Mouse (Mus musculus) midbrain, embryonic 10.5 days (tissue): Measurements from ENCODE around the gene Adk. TPM values are rescaled to one million over a fixed set of nuclear protein-coding genes. Genes with fewer than 3 reads are reported as not detected.
A peak's percentile ranks its signal among the peaks of the same experiment; 100 is the strongest.

ENCODE experiments used
- DNase-seq: peaks from one replicate; pipeline ENCODE4 v3.0.0-alpha.2; 2017; ENCODE audit warnings: low spot score
- H3K27ac ChIP-seq: fragments of 300-500 bp; sonication (generic); replicated peaks from 2 replicates; pipeline ENCODE4 v1.5.1; 2016; ENCODE audit warnings: mild to moderate bottlenecking
- H3K27me3 ChIP-seq: fragments of 300-500 bp; sonication (generic); 2 replicates; pipeline ENCODE4 v1.6.1; 2016; ENCODE audit warnings: low read depth, mild to moderate bottlenecking; ENCODE audit not compliant: poor library complexity, severe bottlenecking
- H3K36me3 ChIP-seq: fragments of 300-500 bp; sonication (generic); 2 replicates; pipeline ENCODE4 v1.6.1; 2016; ENCODE audit warnings: mild to moderate bottlenecking, moderate library complexity
- H3K4me1 ChIP-seq: fragments of 300-500 bp; sonication (generic); 2 replicates; pipeline ENCODE4 v1.6.1; 2016
- H3K4me3 ChIP-seq: fragments of 300-500 bp; sonication (generic); 2 replicates; pipeline ENCODE4 v1.5.1; 2016; ENCODE audit warnings: mild to moderate bottlenecking, moderate library complexity
- H3K9me3 ChIP-seq: fragments of 300-500 bp; sonication (generic); replicated peaks from 2 replicates; pipeline ENCODE4 v1.6.1; 2016; ENCODE audit warnings: mild to moderate bottlenecking
- WGBS: fragments of 180-500 bp; shearing (Covaris S2); methylation state at CpG from one replicate; pipeline ENCODE4 v1.1.7; 2016; 5-methylcytosine and 5-hydroxymethylcytosine counted together
- polyA plus RNA-seq: library from polyadenylated mRNA; unstranded; fragments of >200 nt; fragmentation: Nextera tagmentation; extraction: Ambion mirVana; gene quantifications from 2 replicates; pipeline ENCODE4 v1.2.1, GENCODE M21; 2016

Adk gene
- polyA plus RNA-seq, 1 experiment from 2014 or later, result 153 TPM

- Histone ChIP-seq H3K27ac (peak overlapping the region; percentile 57), H3K27me3 (no peaks in the 10 kb centered on the region), H3K36me3 (no peaks in the 10 kb centered on the region), H3K9me3 (no peaks in the 10 kb centered on the region), H3K4me1 (peaks cover 18% of the 10 kb centered on the region), H3K4me3 (no peak overlapping the region)
- 65% methylated on average over 7 of the region's 7 CpGs for WGBS
- DNase-seq, result no peak
These were observed 358.5 kb downstream of the Adk start for GRCm38 (mm10) chr14:21410769-21411477.

GRCm38 (mm10) chr14:21411524-21411923 is 359.1 kb downstream of the Adk start:
- H3K9me3 ChIP-seq, result no peaks in the 10 kb centered on the region
- H3K4me1 ChIP-seq, result peaks cover 18% of the 10 kb centered on the region
- 90% methylated on average over 6 of the region's 6 CpGs for WGBS
- H3K4me3 ChIP-seq, result no peak overlapping the region
- H3K36me3 ChIP-seq, result no peaks in the 10 kb centered on the region
- H3K27ac ChIP-seq, result peak overlapping the region; percentile 57; the same call in 1 of the 2 replicates
- DNase-seq, result no peak
- no peaks in the 10 kb centered on the region for H3K27me3 ChIP-seq

GRCm38 (mm10) chr14:21418332-21418731 is 366.0 kb downstream of the Adk start:
- H3K4me3 ChIP-seq, result no peak overlapping the region
- 86% methylated on average over 7 of the region's 7 CpGs for WGBS
- H3K27me3 ChIP-seq, result no peaks in the 10 kb centered on the region
- no peak overlapping the region for H3K27ac ChIP-seq
- no peaks in the 10 kb centered on the region for H3K9me3 ChIP-seq
- H3K36me3 ChIP-seq, result no peaks in the 10 kb centered on the region
- no peak for DNase-seq
- no peaks in the 10 kb centered on the region for H3K4me1 ChIP-seq

- no peak overlapping the region for H3K4me3 ChIP-seq
- no peak for DNase-seq
These were observed 375.0 kb downstream of the Adk start for GRCm38 (mm10) chr14:21427369-21427768.

DNA sequence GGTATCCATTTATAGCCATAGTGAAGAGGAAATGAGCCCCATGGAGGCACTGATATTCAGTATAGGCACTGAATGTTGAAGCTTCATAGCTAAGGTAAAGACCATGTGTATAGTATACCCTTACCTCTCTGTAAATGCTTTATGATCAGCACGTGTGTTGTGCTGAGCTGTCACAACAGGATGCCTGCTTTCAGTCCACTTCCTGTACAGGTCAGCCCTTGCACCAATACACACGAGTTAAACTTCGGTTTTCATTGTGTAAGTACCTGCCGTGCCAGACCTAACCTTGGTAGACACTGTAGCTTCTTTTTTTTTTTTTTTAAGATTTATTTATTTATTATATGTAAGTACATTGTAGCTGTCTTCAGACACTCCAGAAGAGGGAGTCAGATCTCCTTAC is 381.0 kb downstream of the Adk start:
- H3K9me3 ChIP-seq, result no peaks in the 10 kb centered on the region

More at GRCm38 (mm10) chr14:21427369-21427768, 375.0 kb downstream of the Adk start:
- peaks cover 20% of the 10 kb centered on the region for H3K4me1 ChIP-seq
- H3K36me3 ChIP-seq, result peaks cover 3% of the 10 kb centered on the region; the same call in 1 of the 2 replicates
- H3K9me3 ChIP-seq, result no peaks in the 10 kb centered on the region
- WGBS, result 69% methylated on average over 7 of the region's 7 CpGs
- no peaks in the 10 kb centered on the region for H3K27me3 ChIP-seq
- peak overlapping the region; percentile 18; the same call in 1 of the 2 replicates for H3K27ac ChIP-seq

GRCm38 (mm10) chr14:21433995-21434394 is 381.6 kb downstream of the Adk start:
- no peaks in the 10 kb centered on the region for H3K27me3 ChIP-seq
- no peaks in the 10 kb centered on the region for H3K4me1 ChIP-seq
- no peak for DNase-seq
- H3K4me3 ChIP-seq, result no peak overlapping the region
- no peak overlapping the region for H3K27ac ChIP-seq
- WGBS, result 77% methylated on average over 5 of the region's 5 CpGs
- peaks cover 3% of the 10 kb centered on the region; the same call in 1 of the 2 replicates for H3K36me3 ChIP-seq
- H3K9me3 ChIP-seq, result no peaks in the 10 kb centered on the region

More for the DNA sequence above, 381.0 kb downstream of the Adk start:
- H3K4me1 ChIP-seq, result peaks cover 6% of the 10 kb centered on the region
- no peak overlapping the region for H3K4me3 ChIP-seq
- no peaks in the 10 kb centered on the region for H3K27me3 ChIP-seq
- WGBS, result 84% methylated on average over 4 of the region's 4 CpGs
- peaks cover 3% of the 10 kb centered on the region; the same call in 1 of the 2 replicates for H3K36me3 ChIP-seq
- H3K27ac ChIP-seq, result no peak overlapping the region
- DNase-seq, result no peak

GRCm38 (mm10) chr14:21434686-21435085 is 382.3 kb downstream of the Adk start:
- DNase-seq, result no peak
- whole genome bisulfite sequencing, result 81% methylated on average over 9 of the region's 9 CpGs
- H3K9me3 ChIP-seq, result no peaks in the 10 kb centered on the region

GRCm38 (mm10) chr14:21439785-21440184 is 387.4 kb downstream of the Adk start:
- Histone ChIP-seq H3K27ac (no peak overlapping the region), H3K36me3 (no peaks in the 10 kb centered on the region), H3K9me3 (no peaks in the 10 kb centered on the region), H3K4me1 (peaks cover 6% of the 10 kb centered on the region; the same call in 1 of the 2 replicates), H3K27me3 (no peaks in the 10 kb centered on the region), H3K4me3 (no peak overlapping the region)
- no peak for DNase-seq
- WGBS, result 58% methylated on average over 4 of the region's 4 CpGs

More at GRCm38 (mm10) chr14:21434686-21435085, 382.3 kb downstream of the Adk start:
- H3K27ac ChIP-seq, result no peak overlapping the region
- no peak overlapping the region for H3K4me3 ChIP-seq
- H3K27me3 ChIP-seq, result no peaks in the 10 kb centered on the region
- H3K4me1 ChIP-seq, result 0 out of 2 replicates have a peak, but pooled peaks cover under 1% of the 10 kb centered on the region
- peaks cover 3% of the 10 kb centered on the region; the same call in 1 of the 2 replicates for H3K36me3 ChIP-seq

GRCm38 (mm10) chr14:21440526-21440925 is 388.2 kb downstream of the Adk start:
- Histone ChIP-seq H3K27ac (no peak overlapping the region), H3K27me3 (no peaks in the 10 kb centered on the region), H3K9me3 (no peaks in the 10 kb centered on the region), H3K4me1 (peaks cover 6% of the 10 kb centered on the region; the same call in 1 of the 2 replicates), H3K36me3 (no peaks in the 10 kb centered on the region), H3K4me3 (no peak overlapping the region)
- WGBS, result 91% methylated on average over 2 of the region's 2 CpGs
- no peak for DNase-seq

GRCm38 (mm10) chr14:21441772-21442533 is 389.6 kb downstream of the Adk start:
- H3K27me3 ChIP-seq, result no peaks in the 10 kb centered on the region
- DNase-seq, result no peak
- no peaks in the 10 kb centered on the region for H3K36me3 ChIP-seq
- H3K27ac ChIP-seq, result no peak overlapping the region
- 84% methylated on average over 10 of the region's 10 CpGs for WGBS
- no peaks in the 10 kb centered on the region for H3K9me3 ChIP-seq
- peaks cover 6% of the 10 kb centered on the region; the same call in 1 of the 2 replicates for H3K4me1 ChIP-seq
- no peak overlapping the region for H3K4me3 ChIP-seq

DNA sequence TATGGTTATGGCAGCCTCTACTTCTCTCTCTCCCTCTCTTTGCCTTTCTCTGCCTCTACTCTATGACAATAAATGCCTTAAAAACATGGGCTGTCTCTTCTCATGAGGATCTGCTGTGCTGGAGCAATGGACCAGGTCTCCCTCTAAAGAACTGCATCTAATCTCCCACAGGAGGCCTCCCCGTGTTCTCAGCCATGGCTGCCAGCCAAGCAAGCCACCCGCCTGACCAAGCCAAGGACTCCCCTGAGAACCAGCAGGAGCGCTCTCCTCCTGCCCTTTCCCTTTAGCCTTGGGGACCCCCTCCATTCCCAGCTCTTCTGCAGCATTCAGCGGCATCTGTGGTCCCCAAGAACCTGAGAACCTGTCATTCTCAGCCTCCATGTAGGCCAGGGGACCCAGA is 400.2 kb downstream of the Adk start:
- Histone ChIP-seq H3K4me1 (no peaks in the 10 kb centered on the region), H3K27ac (no peak overlapping the region), H3K27me3 (no peaks in the 10 kb centered on the region), H3K36me3 (no peaks in the 10 kb centered on the region), H3K4me3 (no peak overlapping the region), H3K9me3 (no peaks in the 10 kb centered on the region)
- 82% methylated on average over 4 of the region's 4 CpGs for WGBS
- no peak for DNase-seq

- H3K4me1 ChIP-seq, result no peaks in the 10 kb centered on the region
- WGBS, result 85% methylated on average over 2 of the region's 2 CpGs
- no peaks in the 10 kb centered on the region for H3K9me3 ChIP-seq
- H3K4me3 ChIP-seq, result no peak overlapping the region
- H3K36me3 ChIP-seq, result no peaks in the 10 kb centered on the region
- H3K27me3 ChIP-seq, result no peaks in the 10 kb centered on the region
- no peak for DNase-seq
- H3K27ac ChIP-seq, result no peak overlapping the region
These were observed 401.5 kb downstream of the Adk start for GRCm38 (mm10) chr14:21453896-21454295.
